Mouse (Mus musculus) small intestine, adult 2 months (tissue): ENCODE results near the gene Adam22.

Experiments
- CTCF ChIP-seq: fragments of 200-500 bp; IDR thresholded peaks from 2 replicates; pipeline ENCODE4 v1.5.1; 2012; ENCODE audit warnings: low read depth, mild to moderate bottlenecking, control low read depth, inconsistent platforms, low read length, moderate library complexity, mixed read lengths; ENCODE audit not compliant: insufficient replicate concordance, insufficient read length; ENCODE audit errors: extremely low read depth
- POLR2A ChIP-seq: fragments of 200-500 bp; IDR thresholded peaks from 2 replicates; pipeline ENCODE4 v1.6.1; 2012; ENCODE audit warnings: low read depth, mild to moderate bottlenecking, control low read depth, inconsistent platforms, low read length, moderate library complexity

- TF ChIP-seq CTCF (no peak), POLR2A (no peak)
Measured at GRCm38 (mm10) chr5:8180646-8181045, 187.3 kb downstream of the Adam22 start.
